Mouse (Mus musculus): ENCODE data around the gene Dennd1a. TPM values are rescaled to one million over a fixed set of nuclear protein-coding genes. Genes with fewer than 3 reads are reported as not detected.

Gene Dennd1a
- polyA plus RNA-seq, 1 experiment: 21.6 TPM

- Histone ChIP-seq H3K36me3 (ENCODE audit: control insufficient read depth, insufficient read depth, low read length) (no peaks in the 10 kb centered on the region), H3K4me1 (ENCODE audit: control insufficient read depth, insufficient read depth, low read length) (no peaks in the 10 kb centered on the region), H3K27ac (ENCODE audit: control insufficient read depth, insufficient read depth, low read depth, low read length) (no peak overlapping the region), H3K4me3 (ENCODE audit: control insufficient read depth, low read depth, low read length) (no peak overlapping the region), H3K27me3 (ENCODE audit: control insufficient read depth, insufficient read depth, low read length) (no peaks in the 10 kb centered on the region)
- TF ChIP-seq CTCF (IDR thresholded peaks at IDR 0.05; ENCODE audit: control insufficient read depth, insufficient read depth, insufficient replicate concordance, low read depth, low read length) (no peak), POLR2A (IDR thresholded peaks at IDR 0.05; ENCODE audit: control insufficient read depth, low read depth, low read length) (no peak)
These were observed 111.9 kb downstream of the Dennd1a start for GRCm38 (mm10) chr2:38175276-38175675.

DNA sequence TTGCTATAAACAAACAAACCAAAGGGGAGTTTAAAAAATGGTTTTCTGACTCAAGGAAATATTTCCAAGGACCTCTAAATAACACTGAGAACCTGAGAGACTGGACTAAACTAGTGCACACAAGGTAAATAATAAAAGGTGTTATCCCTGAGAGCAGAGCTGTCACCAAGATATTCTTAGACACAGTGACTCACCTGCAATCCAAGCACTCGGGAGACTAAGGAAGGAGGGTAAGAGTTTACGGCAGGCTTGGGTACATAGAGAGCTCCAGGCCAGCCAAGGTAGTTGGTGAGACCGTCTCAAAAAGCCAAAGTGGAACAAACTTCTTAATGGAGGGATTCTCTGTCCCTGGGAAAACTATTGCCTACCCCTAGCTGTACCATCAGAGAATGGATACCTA, 118.6 kb downstream of the Dennd1a start:
- TF ChIP-seq POLR2A (IDR thresholded peaks at IDR 0.05; ENCODE audit: control insufficient read depth, low read depth, low read length) (no peak), CTCF (IDR thresholded peaks at IDR 0.05; ENCODE audit: control insufficient read depth, insufficient read depth, insufficient replicate concordance, low read depth, low read length) (no peak)
- Histone ChIP-seq H3K27me3 (ENCODE audit: control insufficient read depth, insufficient read depth, low read length) (no peaks in the 10 kb centered on the region), H3K4me3 (ENCODE audit: control insufficient read depth, low read depth, low read length) (no peak overlapping the region), H3K4me1 (ENCODE audit: control insufficient read depth, insufficient read depth, low read length) (no peaks in the 10 kb centered on the region), H3K27ac (ENCODE audit: control insufficient read depth, insufficient read depth, low read depth, low read length) (no peak overlapping the region), H3K36me3 (ENCODE audit: control insufficient read depth, insufficient read depth, low read length) (no peaks in the 10 kb centered on the region)

- no peaks in the 10 kb centered on the region for H3K27me3 ChIP-seq (ENCODE audit: control insufficient read depth, insufficient read depth, low read length)
- no peak for TF ChIP-seq POLR2A (IDR thresholded peaks at IDR 0.05; ENCODE audit: control insufficient read depth, low read depth, low read length)
- no peak for TF ChIP-seq CTCF (IDR thresholded peaks at IDR 0.05; ENCODE audit: control insufficient read depth, insufficient read depth, insufficient replicate concordance, low read depth, low read length)
These were observed 121.2 kb downstream of the Dennd1a start for GRCm38 (mm10) chr2:38165966-38166365.

GRCm38 (mm10) chr2:38164326-38165035, 122.7 kb downstream of the Dennd1a start:
- Histone ChIP-seq H3K4me1 (ENCODE audit: control insufficient read depth, insufficient read depth, low read length) (no peaks in the 10 kb centered on the region), H3K4me3 (ENCODE audit: control insufficient read depth, low read depth, low read length) (no peak overlapping the region), H3K27ac (ENCODE audit: control insufficient read depth, insufficient read depth, low read depth, low read length) (no peak overlapping the region), H3K36me3 (ENCODE audit: control insufficient read depth, insufficient read depth, low read length) (no peaks in the 10 kb centered on the region), H3K27me3 (ENCODE audit: control insufficient read depth, insufficient read depth, low read length) (no peaks in the 10 kb centered on the region)
- TF ChIP-seq CTCF (IDR thresholded peaks at IDR 0.05; ENCODE audit: control insufficient read depth, insufficient read depth, insufficient replicate concordance, low read depth, low read length): no peak
- no peak for TF ChIP-seq POLR2A (IDR thresholded peaks at IDR 0.05; ENCODE audit: control insufficient read depth, low read depth, low read length)

More at GRCm38 (mm10) chr2:38165966-38166365, 121.2 kb downstream of the Dennd1a start:
- Histone ChIP-seq H3K36me3 (ENCODE audit: control insufficient read depth, insufficient read depth, low read length) (no peaks in the 10 kb centered on the region), H3K4me1 (ENCODE audit: control insufficient read depth, insufficient read depth, low read length) (no peaks in the 10 kb centered on the region), H3K27ac (ENCODE audit: control insufficient read depth, insufficient read depth, low read depth, low read length) (no peak overlapping the region), H3K4me3 (ENCODE audit: control insufficient read depth, low read depth, low read length) (no peak overlapping the region)

DNA sequence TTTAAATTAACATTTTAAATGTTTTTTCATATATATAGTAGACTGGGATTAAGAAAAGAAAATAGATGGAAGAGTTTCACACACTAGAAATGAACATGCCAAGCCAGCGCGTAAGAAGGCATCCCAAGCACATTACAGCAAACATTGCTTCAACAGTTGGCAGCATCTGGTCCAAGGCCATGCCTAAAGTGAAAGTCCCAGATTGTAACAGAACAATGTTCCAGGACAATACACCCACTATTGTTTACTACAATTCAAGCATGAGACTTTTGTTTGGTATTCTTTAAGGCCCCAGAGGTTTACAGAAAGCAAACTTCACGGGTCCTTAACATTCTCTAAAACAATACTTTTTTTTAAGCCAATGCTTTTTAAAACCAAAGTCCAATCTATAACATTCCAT, 124.7 kb downstream of the Dennd1a start:
- no peaks in the 10 kb centered on the region for H3K36me3 ChIP-seq (ENCODE audit: control insufficient read depth, insufficient read depth, low read length)
- no peak overlapping the region for H3K4me3 ChIP-seq (ENCODE audit: control insufficient read depth, low read depth, low read length)
- TF ChIP-seq CTCF (IDR thresholded peaks at IDR 0.05; ENCODE audit: control insufficient read depth, insufficient read depth, insufficient replicate concordance, low read depth, low read length) (no peak), POLR2A (IDR thresholded peaks at IDR 0.05; ENCODE audit: control insufficient read depth, low read depth, low read length) (no peak)
- H3K4me1 ChIP-seq (ENCODE audit: control insufficient read depth, insufficient read depth, low read length): no peaks in the 10 kb centered on the region
- no peak overlapping the region for H3K27ac ChIP-seq (ENCODE audit: control insufficient read depth, insufficient read depth, low read depth, low read length)
- H3K27me3 ChIP-seq (ENCODE audit: control insufficient read depth, insufficient read depth, low read length): no peaks in the 10 kb centered on the region

GRCm38 (mm10) chr2:38161484-38161883, 125.7 kb downstream of the Dennd1a start:
- no peaks in the 10 kb centered on the region for H3K27me3 ChIP-seq (ENCODE audit: control insufficient read depth, insufficient read depth, low read length)
- H3K4me1 ChIP-seq (ENCODE audit: control insufficient read depth, insufficient read depth, low read length): no peaks in the 10 kb centered on the region
- H3K27ac ChIP-seq (ENCODE audit: control insufficient read depth, insufficient read depth, low read depth, low read length): no peak overlapping the region
- H3K4me3 ChIP-seq (ENCODE audit: control insufficient read depth, low read depth, low read length): no peak overlapping the region
- no peaks in the 10 kb centered on the region for H3K36me3 ChIP-seq (ENCODE audit: control insufficient read depth, insufficient read depth, low read length)
- TF ChIP-seq CTCF (IDR thresholded peaks at IDR 0.05; ENCODE audit: control insufficient read depth, insufficient read depth, insufficient replicate concordance, low read depth, low read length) (no peak), POLR2A (IDR thresholded peaks at IDR 0.05; ENCODE audit: control insufficient read depth, low read depth, low read length) (no peak)

DNA sequence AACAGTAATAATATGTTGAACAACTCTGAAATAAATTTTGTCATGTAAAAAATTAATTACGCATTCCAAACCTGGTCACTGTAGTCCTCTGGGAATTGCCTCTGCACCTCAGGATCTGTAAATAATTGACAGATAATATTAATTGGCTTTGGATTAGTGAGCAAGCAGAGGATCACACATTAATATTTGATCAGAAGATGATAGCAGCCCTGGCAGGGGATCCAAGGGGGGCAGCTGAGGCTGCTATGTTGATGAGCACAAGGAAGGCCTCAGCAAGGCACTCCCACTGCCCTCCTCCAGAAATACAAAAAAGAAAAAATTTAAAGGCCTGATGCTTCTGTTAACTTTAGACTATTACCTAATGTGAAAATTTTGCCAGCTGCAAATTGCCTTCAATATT, 127.5 kb downstream of the Dennd1a start:
- Histone ChIP-seq H3K27ac (ENCODE audit: control insufficient read depth, insufficient read depth, low read depth, low read length) (no peak overlapping the region), H3K27me3 (ENCODE audit: control insufficient read depth, insufficient read depth, low read length) (no peaks in the 10 kb centered on the region), H3K4me1 (ENCODE audit: control insufficient read depth, insufficient read depth, low read length) (no peaks in the 10 kb centered on the region), H3K4me3 (ENCODE audit: control insufficient read depth, low read depth, low read length) (no peak overlapping the region), H3K36me3 (ENCODE audit: control insufficient read depth, insufficient read depth, low read length) (no peaks in the 10 kb centered on the region)
- TF ChIP-seq CTCF (IDR thresholded peaks at IDR 0.05; ENCODE audit: control insufficient read depth, insufficient read depth, insufficient replicate concordance, low read depth, low read length): no peak
- no peak for TF ChIP-seq POLR2A (IDR thresholded peaks at IDR 0.05; ENCODE audit: control insufficient read depth, low read depth, low read length)
